In the genomic region with DNA sequence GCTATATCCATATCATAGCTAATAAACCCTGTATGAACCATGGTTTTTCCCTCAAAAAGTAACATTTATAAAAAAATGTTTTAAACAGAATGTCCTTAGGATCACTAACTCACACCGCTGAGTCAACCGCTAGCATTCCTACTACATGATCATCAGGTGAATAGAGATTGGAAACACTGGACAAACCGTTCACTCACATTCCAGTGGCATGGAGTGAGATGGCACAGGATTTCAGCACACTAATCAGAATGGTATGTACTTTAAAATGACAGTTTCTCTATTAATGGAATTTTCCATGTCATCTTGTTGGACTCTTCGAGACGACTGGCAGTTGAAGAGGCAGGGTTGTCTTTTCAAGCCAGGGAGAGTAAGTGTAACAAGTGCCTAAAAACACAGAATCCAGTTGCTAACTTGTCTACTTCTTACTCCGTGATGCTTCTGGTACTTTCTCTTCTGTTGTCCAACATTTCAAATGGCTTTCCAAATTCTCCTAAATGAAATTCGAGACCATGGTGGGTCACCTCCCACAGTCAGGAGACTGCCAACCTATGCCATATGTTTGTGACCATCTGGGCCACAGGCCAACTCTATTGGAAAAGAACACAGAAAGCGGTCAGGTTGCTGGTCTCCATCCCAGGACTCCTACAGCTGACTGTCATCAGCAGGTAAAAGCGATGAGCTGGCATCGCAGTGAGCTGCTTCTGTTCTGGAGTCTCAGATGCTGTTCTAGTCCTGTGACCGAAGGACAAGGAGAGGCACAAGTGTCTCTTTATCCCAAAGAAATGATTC, we compare ENCODE assay signal across 25 mouse cellular contexts. TPM values are rescaled to one million over a fixed set of nuclear protein-coding genes. Genes with fewer than 3 reads are reported as not detected.
DNase-seq lines count a peak whose midpoint lies in the region; ATAC-seq lines count a peak whose summit lies in the region.
"Had no signal": no experiment of that assay in that cellular context is flagged by ENCODE, and none has a peak within 500 bp of the region (broad histone marks: within the 10 kb centered on the region; RNA-seq: fewer than 3 reads in every experiment).

No protein-coding gene starts in this region.

- H3K27ac ChIP-seq in kidney, embryonic 15.5 days = no peak overlapping the region
- H3K27ac ChIP-seq: embryonic facial prominence, embryonic 12.5 days; forebrain, embryonic 15.5 days; hindbrain, embryonic 15.5 days; intestine, embryonic 15.5 days; left cerebral cortex, adult 2 months; limb, embryonic 12.5 days; liver, embryonic 12.5 days; neural tube, embryonic 12.5 days had no signal

- H3K27me3 ChIP-seq in kidney, embryonic 15.5 days = no peaks in the 10 kb centered on the region
- H3K27me3 ChIP-seq: embryonic facial prominence, embryonic 12.5 days; forebrain, embryonic 15.5 days; hindbrain, embryonic 15.5 days; intestine, embryonic 15.5 days; limb, embryonic 12.5 days; liver, embryonic 12.5 days; neural tube, embryonic 12.5 days had no signal

- H3K4me3 ChIP-seq in kidney, embryonic 15.5 days (replicated peaks) = no peak overlapping the region
- H3K4me3 ChIP-seq: embryonic facial prominence, embryonic 12.5 days; forebrain, embryonic 15.5 days; hindbrain, embryonic 15.5 days; intestine, embryonic 15.5 days; left cerebral cortex, adult 2 months; limb, embryonic 12.5 days; liver, embryonic 12.5 days; neural tube, embryonic 12.5 days had no signal

- no peak overlapping the region for H3K4me2 ChIP-seq in kidney, embryonic 15.5 days
- H3K4me2 ChIP-seq: embryonic facial prominence, embryonic 12.5 days; forebrain, embryonic 15.5 days; hindbrain, embryonic 15.5 days; intestine, embryonic 15.5 days; limb, embryonic 12.5 days; liver, embryonic 12.5 days; lung, embryonic 14.5 days; neural tube, embryonic 12.5 days had no signal

- H3K36me3 ChIP-seq in kidney, embryonic 15.5 days = no peaks in the 10 kb centered on the region
- H3K36me3 ChIP-seq: embryonic facial prominence, embryonic 12.5 days; forebrain, embryonic 15.5 days; hindbrain, embryonic 15.5 days; intestine, embryonic 15.5 days; limb, embryonic 12.5 days; liver, embryonic 12.5 days; neural tube, embryonic 12.5 days had no signal

- DNase-seq in left cerebral cortex, postnatal 4 days = peak; percentile 66
- DNase-seq in left cerebral cortex, adult 8-10 months (ENCODE audit: low spot score in 2 of 2) = no peak
- peak; percentile 91 for DNase-seq in cerebellum, adult 11 months
- peak; percentile 90 to 92 for DNase-seq in cerebellum, postnatal 10 days
- peak; percentile 20 for DNase-seq in skeletal muscle tissue, adult 2 months (ENCODE audit: low read depth, low spot score)
- no peak for DNase-seq in neural tube, embryonic 10.5 days (ENCODE audit: extremely low spot score, low spot score)
- no peak for DNase-seq in MN1 (ENCODE audit: low spot score)
- DNase-seq: adrenal gland, postnatal 25 days; heart, adult 18-20 months; heart, postnatal 36 days; kidney, adult 9 months; kidney, postnatal 4 days; layer of hippocampus, adult 9-11 months; lung, embryonic 14.5 days; lung, postnatal 4 days; right cerebral cortex, postnatal 25 days had no signal

- no peaks in the 10 kb centered on the region for H3K4me1 ChIP-seq in kidney, embryonic 15.5 days
- H3K4me1 ChIP-seq: forebrain, embryonic 15.5 days; intestine, embryonic 15.5 days; liver, embryonic 12.5 days had no signal

- no peaks in the 10 kb centered on the region for H3K9me3 ChIP-seq in kidney, embryonic 15.5 days (replicated peaks)
- H3K9me3 ChIP-seq: embryonic facial prominence, embryonic 12.5 days; forebrain, embryonic 15.5 days; hindbrain, embryonic 15.5 days; intestine, embryonic 15.5 days; limb, embryonic 12.5 days; liver, embryonic 12.5 days; neural tube, embryonic 12.5 days had no signal

- 94% methylated on average over 11 of the region's 11 CpGs for WGBS in kidney, embryonic 15.5 days

- ATAC-seq in kidney, embryonic 15.5 days (replicated peaks; ENCODE audit: low FRiP score) = no peak
- ATAC-seq: forebrain, embryonic 15.5 days; intestine, embryonic 15.5 days; liver, embryonic 12.5 days had no signal

- H3K9ac ChIP-seq in kidney, embryonic 15.5 days = no peak overlapping the region
- H3K9ac ChIP-seq: embryonic facial prominence, embryonic 12.5 days; forebrain, embryonic 15.5 days; hindbrain, embryonic 15.5 days; intestine, embryonic 15.5 days; limb, embryonic 12.5 days; liver, embryonic 12.5 days; lung, embryonic 14.5 days; neural tube, embryonic 12.5 days had no signal

- intact Hi-C loops in left cerebral cortex, postnatal 4 days (cut with DNase I) = no loop called here

RNA-seq across cellular contexts. Expression of a gene that starts 26.4 kb away (rescaled TPM):
- 10 to 100 TPM; 51.3 to 51.4 TPM for total RNA-seq in left cerebral cortex, postnatal 4 days (2021)
- 10 to 100 TPM; 57.0 to 69.1 (median 63.1) TPM for total RNA-seq in left cerebral cortex, adult 8-10 months (2022)
- polyA plus RNA-seq in kidney, embryonic 15.5 days (2015; fragmentation: Nextera tagmentation; extraction: Ambion mirVana) = 17.2 and 21.2 TPM in 2 replicates

Comparison
In these comparisons a context has a peak if more than half of its experiments do, and no peak if none do; other contexts are left out.
1. DNase-seq: peak in left cerebral cortex, postnatal 4 days (single experiment), cerebellum, adult 11 months (single experiment), cerebellum, postnatal 10 days (2 of 2) and skeletal muscle tissue, adult 2 months (single experiment); none in left cerebral cortex, adult 8-10 months (0 of 2), neural tube, embryonic 10.5 days (single experiment) and MN1 (single experiment).